Mouse (Mus musculus): ENCODE measurements around the gene Arxes1. TPM values are rescaled to one million over a fixed set of nuclear protein-coding genes. Genes with fewer than 3 reads are reported as not detected.

The Arxes1 gene
- polyA plus RNA-seq, 1 experiment: 0.29 TPM

Other genes with a start within 250 kb of the Arxes1 start
- 1.4 TPM in 2 replicates for gene Bhlhb9, start 235.8 kb upstream of the Arxes1 start, polyA plus RNA-seq (2012; rRNA removed)
- 1.8 TPM in 2 replicates for gene Gprasp2, start 194.3 kb upstream of the Arxes1 start, polyA plus RNA-seq (2012; rRNA removed)
- gene Arxes2, start 39.5 kb upstream of the Arxes1 start, polyA plus RNA-seq (2012; rRNA removed): 1.2 and 1.7 TPM in 2 replicates
- gene Bex2, start 34.9 kb downstream of the Arxes1 start, polyA plus RNA-seq (2012; rRNA removed): 0.12 and 0.16 TPM in 2 replicates
- gene Nxf3, start 51.9 kb downstream of the Arxes1 start, polyA plus RNA-seq (2012; rRNA removed): 0.02 TPM in 1 of 2 replicates, not detected in the other
- gene Bex4, start 105.6 kb downstream of the Arxes1 start, polyA plus RNA-seq (2012; rRNA removed): 0.96 and 1.1 TPM in 2 replicates
- 0.92 and 0.95 TPM in 2 replicates for gene Tceal8, start 139.0 kb downstream of the Arxes1 start, polyA plus RNA-seq (2012; rRNA removed)
- not detected in 2 replicates for gene Tceal5, start 170.5 kb downstream of the Arxes1 start, polyA plus RNA-seq (2012; rRNA removed)
- not detected in 2 replicates for gene Tceal7, start 181.4 kb downstream of the Arxes1 start, polyA plus RNA-seq (2012; rRNA removed)
- gene Bex1, start 182.1 kb downstream of the Arxes1 start, polyA plus RNA-seq (2012; rRNA removed): 0.20 TPM in 1 of 2 replicates, not detected in the other
- gene Tceal9, start 211.7 kb downstream of the Arxes1 start, polyA plus RNA-seq (2012; rRNA removed): 1.9 and 2.3 TPM in 2 replicates
- gene Bex3, start 236.9 kb downstream of the Arxes1 start, polyA plus RNA-seq (2012; rRNA removed): 14.2 and 15.3 TPM in 2 replicates

Measured in spleen, adult 2 months (tissue).